Mouse (Mus musculus): ENCODE results near the gene Strn3. TPM values are rescaled to one million over a fixed set of nuclear protein-coding genes. Genes with fewer than 3 reads are reported as not detected.

The Strn3 gene
- 34.4 and 34.7 TPM in 2 replicates for polyA plus RNA-seq (2015; fragmentation: Nextera tagmentation; extraction: Ambion mirVana)

DNA sequence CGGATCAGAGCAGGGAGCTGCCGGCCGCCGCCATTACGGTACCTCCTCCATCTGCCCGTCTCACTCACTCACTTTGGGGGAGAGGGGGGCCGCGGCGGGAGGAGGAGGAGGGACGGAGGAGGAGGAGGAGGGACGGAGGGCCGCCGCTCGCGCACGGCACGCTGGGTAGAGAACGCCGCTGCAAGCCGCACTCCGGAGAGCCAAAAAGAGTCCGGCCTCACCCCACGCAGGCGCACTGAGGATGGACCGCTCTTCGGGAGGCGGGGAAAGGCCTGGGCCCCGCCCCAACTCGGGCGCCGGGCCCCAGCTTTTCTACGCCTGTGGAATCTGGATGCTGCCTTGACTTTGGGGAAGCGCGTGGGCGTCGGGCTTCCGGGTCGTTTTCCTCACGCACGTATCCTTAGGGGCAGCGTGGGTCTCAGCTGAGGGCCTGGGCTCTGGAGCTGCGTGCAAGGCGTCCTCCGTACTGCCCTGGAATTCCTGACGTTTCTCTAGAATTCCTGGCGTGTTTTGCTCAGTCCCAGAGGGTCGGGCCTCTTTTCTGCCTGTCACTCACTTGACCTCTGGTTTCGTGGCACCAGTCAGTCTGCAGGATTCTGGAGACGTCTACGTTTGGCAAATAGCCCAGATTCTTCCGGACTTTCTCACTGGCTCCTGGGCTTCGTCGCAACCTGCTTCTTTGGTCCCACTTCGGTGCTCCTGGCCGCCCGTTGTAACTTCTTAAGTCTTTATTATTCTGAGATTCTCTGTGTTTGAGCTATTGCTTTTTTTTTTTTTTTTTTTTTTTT lies at the start of gene Strn3:
Gene Strn3, minus strand, starts transcription at position 53 of the 788 bp plus-strand sequence.
- Histone ChIP-seq H3K27ac (replicated peaks) (peak within 1 kb of the TSS; percentile 100), H3K27me3 (replicated peaks) (no peaks in the 10 kb centered on the region), H3K36me3 (no peaks in the 10 kb centered on the region), H3K4me2 (peak within 1 kb of the TSS; percentile 69), H3K9me3 (replicated peaks) (no peaks in the 10 kb centered on the region), H3K4me3 (replicated peaks) (peak within 1 kb of the TSS; percentile 99), H3K9ac (replicated peaks) (peak within 1 kb of the TSS; percentile 99), H3K4me1 (peaks cover 21% of the 10 kb centered on the region)
- WGBS: under 1% methylated on average over 43 of the region's 56 CpGs
- peak; percentile 97 for ATAC-seq (ENCODE audit: low FRiP score)

DNA sequence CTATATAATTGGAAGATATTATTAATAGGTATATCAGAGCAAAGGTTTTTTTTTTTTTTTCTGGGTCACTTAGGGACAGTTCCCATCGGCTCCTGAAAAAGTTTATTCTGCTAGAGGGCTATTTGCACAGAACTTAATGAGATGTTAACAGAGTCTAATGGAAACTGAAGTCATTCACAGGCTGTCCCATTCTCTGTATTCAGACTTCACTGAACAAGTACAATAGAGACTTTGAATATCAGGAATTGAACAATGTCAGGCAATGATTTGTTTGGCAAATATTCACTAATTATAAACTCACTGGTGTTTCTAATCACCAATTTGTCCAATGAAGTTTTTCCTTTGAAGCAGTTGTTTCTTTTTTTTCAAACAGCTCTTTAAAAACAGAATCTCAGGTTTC lies 45.1 kb upstream of the Strn3 start:
- 0 out of 2 replicates have a peak, but pooled peaks cover 7% of the 10 kb centered on the region for H3K4me1 ChIP-seq
- H3K4me2 ChIP-seq: no peak overlapping the region
- H3K36me3 ChIP-seq: peaks cover 7% of the 10 kb centered on the region; the same call in 1 of the 2 replicates
- H3K9me3 ChIP-seq (replicated peaks): no peaks in the 10 kb centered on the region
- no peak overlapping the region for H3K4me3 ChIP-seq (replicated peaks)
- no peak for ATAC-seq (ENCODE audit: low FRiP score)
- WGBS: 9% methylated on average over 1 of the region's 1 CpGs
- H3K27ac ChIP-seq (replicated peaks): no peak overlapping the region
- H3K9ac ChIP-seq (replicated peaks): no peak overlapping the region
- no peaks in the 10 kb centered on the region for H3K27me3 ChIP-seq (replicated peaks)

DNA sequence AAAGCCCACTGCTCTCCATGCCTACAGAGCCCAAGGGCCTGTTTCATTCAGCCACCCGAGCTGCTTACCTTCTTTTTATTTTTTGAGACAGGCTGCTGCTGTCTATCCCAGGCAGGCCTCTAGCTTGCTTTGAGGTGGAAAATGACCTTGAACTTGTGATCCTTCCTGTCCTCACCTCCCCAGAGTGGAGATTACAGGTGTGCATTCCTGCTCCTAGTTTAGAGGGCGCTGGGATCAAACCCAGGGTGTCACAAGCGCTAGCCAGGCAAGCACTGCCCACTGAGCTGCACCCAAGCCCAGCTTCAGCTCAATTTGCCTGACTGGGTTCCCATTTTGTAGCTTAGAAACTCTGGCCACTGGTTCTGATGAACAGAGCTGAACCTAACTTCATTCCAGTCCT lies 44.7 kb upstream of the Strn3 start:
- no peak overlapping the region for H3K4me2 ChIP-seq
- H3K27ac ChIP-seq (replicated peaks): no peak overlapping the region
- H3K4me3 ChIP-seq (replicated peaks): no peak overlapping the region
- no peak overlapping the region for H3K9ac ChIP-seq (replicated peaks)
- peaks cover 4% of the 10 kb centered on the region; the same call in 1 of the 2 replicates for H3K36me3 ChIP-seq
- no peaks in the 10 kb centered on the region for H3K27me3 ChIP-seq (replicated peaks)
- no peaks in the 10 kb centered on the region for H3K9me3 ChIP-seq (replicated peaks)
- WGBS: 79% methylated on average over 3 of the region's 3 CpGs
- ATAC-seq (ENCODE audit: low FRiP score): no peak
- H3K4me1 ChIP-seq: 0 out of 2 replicates have a peak, but pooled peaks cover 7% of the 10 kb centered on the region

DNA sequence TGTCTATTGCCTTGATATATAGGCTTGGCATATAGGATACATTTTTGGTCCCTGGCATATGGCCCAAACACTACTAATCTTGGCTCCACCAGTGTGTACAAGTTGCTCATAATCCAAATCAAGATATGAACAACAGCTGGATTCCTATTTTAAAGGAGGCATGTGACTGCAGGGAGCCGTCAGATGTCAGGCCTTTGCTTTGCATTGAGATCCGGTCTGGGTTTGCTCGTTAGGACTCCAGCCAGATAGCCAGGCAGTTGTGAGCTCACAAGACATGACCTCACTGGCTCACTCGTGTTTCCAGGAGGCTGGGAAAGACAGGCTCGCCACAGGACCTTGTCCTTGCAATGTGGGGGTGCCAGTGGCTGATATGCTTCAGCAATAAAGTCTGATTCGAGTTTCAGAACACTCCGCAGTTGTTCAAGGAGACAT lies 44.2 kb upstream of the Strn3 start:
- Histone ChIP-seq H3K4me1 (0 out of 2 replicates have a peak, but pooled peaks cover 7% of the 10 kb centered on the region), H3K27ac (replicated peaks) (no peak overlapping the region), H3K9ac (replicated peaks) (no peak overlapping the region), H3K4me3 (replicated peaks) (no peak overlapping the region), H3K27me3 (replicated peaks) (no peaks in the 10 kb centered on the region), H3K9me3 (replicated peaks) (no peaks in the 10 kb centered on the region), H3K36me3 (peaks cover 4% of the 10 kb centered on the region; the same call in 1 of the 2 replicates), H3K4me2 (no peak overlapping the region)
- ATAC-seq (ENCODE audit: low FRiP score): no peak
- 55% methylated on average over 7 of the region's 7 CpGs for WGBS

DNA sequence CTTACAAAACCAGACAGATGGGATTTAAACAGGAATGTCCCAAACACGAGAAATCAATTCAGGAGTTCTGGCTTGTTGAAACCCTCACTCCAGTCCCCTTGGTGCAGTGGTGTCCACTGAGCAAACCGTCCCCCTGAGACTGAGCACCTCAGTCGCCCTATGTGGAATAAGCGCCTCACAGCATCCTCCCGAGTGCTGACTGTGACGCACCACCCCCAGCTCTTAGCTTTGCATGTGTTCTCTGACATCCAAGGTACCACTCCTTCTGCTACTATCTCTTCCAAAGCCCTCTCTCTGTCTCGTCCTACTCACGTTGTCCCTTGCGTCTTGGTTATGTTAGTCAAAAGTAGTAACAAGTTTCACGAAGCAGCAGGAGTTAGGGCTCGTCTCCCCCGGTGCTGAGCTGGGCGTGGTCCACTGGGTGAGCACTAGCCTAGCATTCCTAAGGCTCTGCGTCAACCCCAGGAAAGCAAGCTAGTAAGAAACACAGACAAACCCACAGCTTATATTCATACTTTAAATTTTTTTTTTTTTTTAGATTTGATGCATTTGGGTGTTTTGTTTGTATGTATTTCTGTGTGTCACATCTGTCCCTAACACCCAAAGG lies 43.0 kb upstream of the Strn3 start:
- no peak overlapping the region for H3K4me3 ChIP-seq (replicated peaks)
- no peak overlapping the region for H3K9ac ChIP-seq (replicated peaks)
- 0 out of 2 replicates have a peak, but pooled peaks cover 7% of the 10 kb centered on the region for H3K4me1 ChIP-seq
- no peak overlapping the region for H3K4me2 ChIP-seq
- no peak overlapping the region for H3K27ac ChIP-seq (replicated peaks)
- no peaks in the 10 kb centered on the region for H3K9me3 ChIP-seq (replicated peaks)
- 84% methylated on average over 14 of the region's 14 CpGs for WGBS
- peaks cover 4% of the 10 kb centered on the region; the same call in 1 of the 2 replicates for H3K36me3 ChIP-seq
- no peaks in the 10 kb centered on the region for H3K27me3 ChIP-seq (replicated peaks)
- ATAC-seq (ENCODE audit: low FRiP score): no peak

DNA sequence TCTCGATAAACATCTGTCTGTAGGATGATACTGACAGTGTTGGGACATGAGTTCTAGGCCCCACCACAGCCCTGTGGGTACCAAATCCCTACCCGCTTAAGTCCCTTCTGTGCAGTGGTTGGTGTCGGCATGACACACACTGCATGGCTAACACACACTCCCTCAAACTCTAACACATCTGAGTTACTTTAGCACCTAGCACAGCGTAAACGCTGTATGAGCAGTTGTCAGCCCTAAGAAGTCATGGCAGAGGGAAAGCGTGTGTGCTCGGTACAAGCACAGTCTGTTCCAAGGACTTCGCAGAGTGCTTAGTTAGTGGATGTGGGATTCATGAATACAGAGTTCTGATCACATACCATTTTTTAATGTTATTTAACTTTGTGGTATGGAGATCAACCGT lies 38.1 kb upstream of the Strn3 start:
- Histone ChIP-seq H3K4me3 (replicated peaks) (no peak overlapping the region), H3K36me3 (peaks cover 9% of the 10 kb centered on the region), H3K27me3 (replicated peaks) (no peaks in the 10 kb centered on the region), H3K27ac (replicated peaks) (no peak overlapping the region), H3K9ac (replicated peaks) (no peak overlapping the region), H3K9me3 (replicated peaks) (no peaks in the 10 kb centered on the region), H3K4me1 (no peaks in the 10 kb centered on the region), H3K4me2 (no peak overlapping the region)
- WGBS: 95% methylated on average over 9 of the region's 9 CpGs
- no peak for ATAC-seq (ENCODE audit: low FRiP score)

DNA sequence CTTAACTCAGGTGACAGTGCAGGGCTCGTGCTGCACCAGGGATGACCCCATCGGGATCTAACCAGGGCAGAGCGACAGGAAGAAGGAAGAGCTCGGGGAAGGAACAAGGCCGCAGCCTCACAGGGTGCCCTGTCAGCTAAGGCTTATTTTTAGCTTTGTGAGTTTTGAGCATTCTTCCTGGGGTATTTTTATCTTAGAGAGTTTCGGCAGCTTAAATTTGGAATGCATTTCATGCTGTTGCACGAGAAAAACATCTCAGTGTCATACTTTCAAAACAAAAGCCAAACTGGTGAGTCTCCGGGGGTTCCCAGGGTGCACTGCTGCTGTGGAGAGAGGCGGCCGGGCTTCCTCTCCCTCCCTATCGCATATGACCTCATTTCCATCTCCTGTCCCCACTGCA lies 37.4 kb upstream of the Strn3 start:
- 80% methylated on average over 11 of the region's 11 CpGs for WGBS
- Histone ChIP-seq H3K4me1 (no peaks in the 10 kb centered on the region), H3K4me2 (no peak overlapping the region), H3K9me3 (replicated peaks) (no peaks in the 10 kb centered on the region), H3K27me3 (replicated peaks) (no peaks in the 10 kb centered on the region), H3K9ac (replicated peaks) (no peak overlapping the region), H3K4me3 (replicated peaks) (no peak overlapping the region), H3K27ac (replicated peaks) (no peak overlapping the region), H3K36me3 (peaks cover 11% of the 10 kb centered on the region)
- ATAC-seq (ENCODE audit: low FRiP score): no peak

DNA sequence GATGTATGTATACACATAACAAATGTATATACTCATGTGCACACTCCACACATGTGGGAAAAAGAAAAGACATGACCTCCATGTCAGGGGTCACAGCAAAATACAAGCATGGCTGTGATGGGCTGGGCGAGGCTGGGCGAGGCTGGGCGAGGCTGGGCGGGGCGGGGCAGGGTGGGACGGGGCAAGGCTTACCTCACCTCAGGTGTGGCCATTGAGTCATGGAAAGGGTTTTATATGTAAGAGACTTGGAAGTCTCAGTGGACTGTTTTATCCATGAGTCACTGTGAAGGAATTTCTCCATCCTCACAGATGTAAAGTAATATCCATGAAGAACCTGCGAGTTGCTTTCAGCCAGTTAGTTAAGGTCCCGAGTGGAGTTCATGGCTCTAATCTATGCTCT lies 30.1 kb upstream of the Strn3 start:
- no peak overlapping the region for H3K4me2 ChIP-seq
- H3K9me3 ChIP-seq (replicated peaks): no peaks in the 10 kb centered on the region
- H3K9ac ChIP-seq (replicated peaks): no peak overlapping the region
- whole genome bisulfite sequencing: 96% methylated on average over 8 of the region's 8 CpGs
- no peaks in the 10 kb centered on the region for H3K27me3 ChIP-seq (replicated peaks)
- no peak overlapping the region for H3K4me3 ChIP-seq (replicated peaks)
- H3K36me3 ChIP-seq: peaks cover 26% of the 10 kb centered on the region
- H3K4me1 ChIP-seq: no peaks in the 10 kb centered on the region
- no peak overlapping the region for H3K27ac ChIP-seq (replicated peaks)
- ATAC-seq (ENCODE audit: low FRiP score): no peak

DNA sequence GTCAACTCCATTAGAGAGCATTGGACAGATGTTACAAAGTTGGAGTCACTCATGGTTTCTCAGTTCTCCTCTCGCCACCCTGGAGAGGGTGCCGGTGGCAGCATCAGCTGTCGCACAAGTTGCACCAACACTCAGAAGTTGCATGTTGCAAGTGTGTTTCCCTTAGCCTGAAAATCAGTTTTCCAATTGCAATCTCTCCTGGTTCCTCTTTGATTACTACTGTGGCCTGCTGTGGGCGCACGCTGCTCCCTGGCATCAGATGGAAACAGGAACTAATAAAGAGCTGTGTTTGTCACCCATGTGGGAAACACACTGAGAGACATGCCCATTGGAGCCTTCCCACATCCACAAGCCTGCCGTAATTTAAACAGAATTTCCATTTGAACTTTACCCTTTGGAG lies 26.9 kb upstream of the Strn3 start:
- H3K36me3 ChIP-seq: peaks cover 14% of the 10 kb centered on the region
- H3K27ac ChIP-seq (replicated peaks): no peak overlapping the region
- H3K4me2 ChIP-seq: no peak overlapping the region
- no peaks in the 10 kb centered on the region for H3K4me1 ChIP-seq
- no peak overlapping the region for H3K9ac ChIP-seq (replicated peaks)
- H3K4me3 ChIP-seq (replicated peaks): no peak overlapping the region
- no peaks in the 10 kb centered on the region for H3K27me3 ChIP-seq (replicated peaks)
- no peaks in the 10 kb centered on the region for H3K9me3 ChIP-seq (replicated peaks)
- 95% methylated on average over 6 of the region's 6 CpGs for WGBS
- ATAC-seq (ENCODE audit: low FRiP score): no peak

DNA sequence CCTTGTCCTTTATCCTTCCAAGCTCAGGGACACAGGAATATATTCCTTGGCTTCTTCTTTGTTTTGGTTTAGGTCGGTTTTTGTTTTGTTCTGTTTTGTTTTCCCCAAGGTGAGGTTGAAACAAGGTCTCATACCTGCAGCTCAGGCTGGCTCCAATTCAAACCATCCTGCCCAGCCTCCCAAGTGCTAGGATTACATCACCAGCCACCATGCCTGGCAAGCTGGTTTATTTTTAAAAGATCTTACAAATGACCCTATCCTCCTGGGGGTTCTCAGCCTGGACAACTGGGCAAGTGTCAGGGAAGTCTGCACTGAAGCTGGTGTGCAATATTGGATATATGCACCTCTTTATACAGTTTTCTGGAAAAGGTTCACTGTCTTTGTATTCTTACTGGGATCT lies 21.0 kb upstream of the Strn3 start:
- H3K4me3 ChIP-seq (replicated peaks): no peak overlapping the region
- H3K4me2 ChIP-seq: no peak overlapping the region
- H3K9me3 ChIP-seq (replicated peaks): no peaks in the 10 kb centered on the region
- WGBS: 89% methylated on average over 1 of the region's 1 CpGs
- H3K9ac ChIP-seq (replicated peaks): no peak overlapping the region
- H3K27me3 ChIP-seq (replicated peaks): no peaks in the 10 kb centered on the region
- ATAC-seq (ENCODE audit: low FRiP score): no peak
- 0 out of 2 replicates have a peak, but pooled peaks cover under 1% of the 10 kb centered on the region for H3K36me3 ChIP-seq
- no peaks in the 10 kb centered on the region for H3K4me1 ChIP-seq
- H3K27ac ChIP-seq (replicated peaks): no peak overlapping the region

DNA sequence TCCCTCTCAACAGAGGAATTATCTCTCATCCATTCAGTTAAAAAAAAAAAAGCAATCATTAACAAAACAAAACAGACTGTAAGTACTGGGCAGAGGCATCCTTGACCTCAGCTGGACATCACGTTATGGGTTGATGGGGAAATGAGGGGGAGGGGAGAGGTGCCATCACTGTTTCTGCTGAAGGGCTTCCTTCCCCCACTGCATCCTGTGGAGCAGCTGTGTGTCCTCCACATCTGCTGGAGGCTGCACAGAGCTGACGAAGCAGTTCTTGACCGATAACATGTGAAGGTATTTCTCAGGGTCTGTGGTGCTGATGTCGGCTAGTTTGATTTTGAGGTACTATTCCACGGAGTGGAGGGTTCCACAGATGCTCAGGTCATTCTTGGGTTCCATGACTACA lies 18.5 kb upstream of the Strn3 start:
- Histone ChIP-seq H3K9me3 (replicated peaks) (no peaks in the 10 kb centered on the region), H3K27ac (replicated peaks) (no peak overlapping the region), H3K4me1 (no peaks in the 10 kb centered on the region), H3K36me3 (no peaks in the 10 kb centered on the region), H3K4me3 (replicated peaks) (no peak overlapping the region), H3K4me2 (no peak overlapping the region), H3K27me3 (replicated peaks) (no peaks in the 10 kb centered on the region), H3K9ac (replicated peaks) (no peak overlapping the region)
- 70% methylated on average over 5 of the region's 5 CpGs for WGBS
- ATAC-seq (ENCODE audit: low FRiP score): no peak

DNA sequence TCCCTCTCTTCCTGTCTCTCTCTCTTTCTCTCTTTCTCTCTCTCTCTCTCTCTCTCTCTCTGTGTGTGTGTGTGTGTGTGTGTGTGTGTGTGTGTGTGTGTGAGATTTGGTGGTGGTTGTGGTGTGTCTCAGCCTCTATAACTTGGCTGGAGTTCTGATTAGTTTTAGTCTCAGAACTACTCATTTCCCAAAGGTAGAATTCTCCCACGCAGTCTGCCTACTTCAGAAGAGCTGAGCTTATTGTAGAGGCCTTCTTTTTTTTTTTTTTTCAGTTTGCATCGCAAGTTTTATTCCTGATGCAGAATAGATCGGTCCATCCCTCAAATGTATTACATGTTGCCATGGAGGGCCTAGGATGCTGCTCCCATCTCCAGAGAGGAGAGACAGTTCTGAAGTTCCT lies 18.0 kb upstream of the Strn3 start:
- WGBS: 88% methylated on average over 3 of the region's 3 CpGs
- H3K27me3 ChIP-seq (replicated peaks): no peaks in the 10 kb centered on the region
- no peak for ATAC-seq (ENCODE audit: low FRiP score)

More for the DNA sequence above, 18.0 kb upstream of the Strn3 start:
- no peak overlapping the region for H3K4me2 ChIP-seq
- no peaks in the 10 kb centered on the region for H3K4me1 ChIP-seq
- no peaks in the 10 kb centered on the region for H3K36me3 ChIP-seq
- H3K4me3 ChIP-seq (replicated peaks): no peak overlapping the region
- no peak overlapping the region for H3K27ac ChIP-seq (replicated peaks)
- no peaks in the 10 kb centered on the region for H3K9me3 ChIP-seq (replicated peaks)
- no peak overlapping the region for H3K9ac ChIP-seq (replicated peaks)
